14 mouse cellular contexts compared by ENCODE assay signal in the genomic region with DNA sequence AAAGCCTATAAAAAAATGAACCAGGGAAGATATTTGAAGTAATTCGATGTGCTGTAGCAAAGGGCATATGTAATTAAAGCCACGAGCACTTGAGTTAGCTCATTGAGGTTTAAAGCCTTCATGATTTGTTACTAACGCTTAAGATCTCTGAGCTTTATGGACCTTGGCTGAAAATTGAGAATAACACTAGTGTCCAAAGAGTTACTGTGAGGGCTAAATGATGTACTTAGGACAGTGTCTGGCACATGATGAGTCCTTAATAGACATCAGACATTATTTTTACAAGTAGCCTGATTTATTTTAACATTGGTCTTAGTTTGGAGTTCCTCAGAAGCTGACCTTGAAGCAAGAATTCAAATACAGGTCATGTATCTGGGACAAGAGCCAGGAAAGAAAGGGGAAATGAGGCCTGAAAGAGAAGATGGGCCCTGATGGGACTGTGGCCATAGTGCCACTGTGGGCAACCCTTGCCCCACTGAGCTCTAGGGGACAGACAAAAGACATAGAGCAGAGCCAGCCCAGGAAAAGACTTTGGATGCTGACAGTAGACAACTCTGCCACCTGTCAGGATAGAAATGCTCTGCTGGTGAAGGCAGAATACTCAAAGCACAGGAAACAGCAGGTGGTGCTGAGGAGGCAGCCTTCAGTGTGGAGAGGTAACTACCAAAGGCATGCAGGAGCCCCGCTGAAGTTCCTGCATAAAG. TPM values are rescaled to one million over a fixed set of nuclear protein-coding genes. Genes with fewer than 3 reads are reported as not detected.
DNase-seq lines count a peak whose midpoint lies in the region; ATAC-seq and TF ChIP-seq lines count a peak whose summit lies in the region.
"Had no signal": no experiment of that assay in that cellular context is flagged by ENCODE, and none has a peak within 500 bp of the region (broad histone marks: within the 10 kb centered on the region; RNA-seq: fewer than 3 reads in every experiment).

No protein-coding gene starts in this region.

- H3K27me3 ChIP-seq in forebrain, postnatal 0 days (ENCODE audit: insufficient read depth, low read length), result no peaks in the 10 kb centered on the region
- no peaks in the 10 kb centered on the region for H3K27me3 ChIP-seq in forebrain, embryonic 14.5 days (replicated peaks; ENCODE audit: control insufficient read depth, insufficient read depth, low read length)
- no peaks in the 10 kb centered on the region for H3K27me3 ChIP-seq in kidney, embryonic 14.5 days (ENCODE audit: control insufficient read depth, insufficient read depth, low read length)
- no peaks in the 10 kb centered on the region for H3K27me3 ChIP-seq in thymus, adult 2 months (ENCODE audit: control insufficient read depth, insufficient read depth, low read length)
- H3K27me3 ChIP-seq: midbrain, embryonic 13.5 days; neural tube, embryonic 15.5 days; stomach, embryonic 15.5 days had no signal

- DNase-seq in forebrain, postnatal 0 days, result peak; percentile 10
- no peak for DNase-seq in forebrain, embryonic 14.5 days (ENCODE audit: low spot score)
- no peak for DNase-seq in kidney, adult 11 months
- DNase-seq in thymus, postnatal 0 days (ENCODE audit: low spot score), result peak; percentile 25
- DNase-seq in thymus, adult 2 months, result no peak
- no peak for DNase-seq in cerebellum, postnatal 25 days
- no peak for DNase-seq in T-cell, adult 2 months (ENCODE audit: low spot score)

- no peak overlapping the region for H3K4me3 ChIP-seq in forebrain, postnatal 0 days (ENCODE audit: low read depth, low read length)
- no peak overlapping the region for H3K4me3 ChIP-seq in forebrain, embryonic 14.5 days (ENCODE audit: low read depth, low read length)
- no peak overlapping the region for H3K4me3 ChIP-seq in kidney, embryonic 14.5 days (ENCODE audit: low read length)
- H3K4me3 ChIP-seq in thymus, adult 2 months (ENCODE audit: control insufficient read depth, insufficient read depth, low read length), result no peak overlapping the region
- H3K4me3 ChIP-seq: midbrain, embryonic 13.5 days; neural tube, embryonic 15.5 days; stomach, embryonic 15.5 days had no signal

- no peaks in the 10 kb centered on the region for H3K4me1 ChIP-seq in forebrain, postnatal 0 days (ENCODE audit: insufficient read depth)
- no peaks in the 10 kb centered on the region for H3K4me1 ChIP-seq in forebrain, embryonic 14.5 days (ENCODE audit: control insufficient read depth, insufficient read depth, low read length)
- H3K4me1 ChIP-seq in kidney, embryonic 14.5 days (ENCODE audit: control insufficient read depth, insufficient read depth, low read length), result peaks cover 12% of the 10 kb centered on the region; the same call in 1 of the 2 replicates
- H3K4me1 ChIP-seq in thymus, adult 2 months (replicated peaks; ENCODE audit: control insufficient read depth, insufficient read depth, low read length), result no peaks in the 10 kb centered on the region
- H3K4me1 ChIP-seq: midbrain, embryonic 13.5 days; neural tube, embryonic 15.5 days; stomach, embryonic 15.5 days had no signal

- H3K27ac ChIP-seq in forebrain, postnatal 0 days (ENCODE audit: low read depth, low read length), result no peak overlapping the region
- H3K27ac ChIP-seq in forebrain, embryonic 14.5 days (ENCODE audit: low read depth, low read length), result no peak overlapping the region
- H3K27ac ChIP-seq in kidney, embryonic 14.5 days (ENCODE audit: low read depth, low read length), result peak overlapping the region; percentile 42; the same call in 1 of the 2 replicates
- H3K27ac ChIP-seq in thymus, adult 2 months (ENCODE audit: control insufficient read depth, insufficient read depth, low read length), result no peak overlapping the region
- H3K27ac ChIP-seq: midbrain, embryonic 13.5 days; neural tube, embryonic 15.5 days; stomach, embryonic 15.5 days had no signal

- H3K9me3 ChIP-seq in forebrain, postnatal 0 days (ENCODE audit: low read length), result no peaks in the 10 kb centered on the region
- H3K9me3 ChIP-seq in forebrain, embryonic 14.5 days (replicated peaks; ENCODE audit: control insufficient read depth, low read length), result no peaks in the 10 kb centered on the region
- H3K9me3 ChIP-seq in kidney, embryonic 14.5 days (ENCODE audit: control insufficient read depth, low read length), result no peaks in the 10 kb centered on the region
- H3K9me3 ChIP-seq: G1E; midbrain, embryonic 13.5 days; neural tube, embryonic 15.5 days; stomach, embryonic 15.5 days had no signal

- H3K36me3 ChIP-seq in forebrain, postnatal 0 days (ENCODE audit: insufficient read depth), result no peaks in the 10 kb centered on the region
- no peaks in the 10 kb centered on the region for H3K36me3 ChIP-seq in forebrain, embryonic 14.5 days (ENCODE audit: control insufficient read depth, insufficient read depth, low read length)
- no peaks in the 10 kb centered on the region for H3K36me3 ChIP-seq in kidney, embryonic 14.5 days (ENCODE audit: control insufficient read depth, insufficient read depth, low read length)
- H3K36me3 ChIP-seq in thymus, adult 2 months (ENCODE audit: control insufficient read depth, insufficient read depth, low read length), result no peaks in the 10 kb centered on the region
- H3K36me3 ChIP-seq: G1E; midbrain, embryonic 13.5 days; neural tube, embryonic 15.5 days; stomach, embryonic 15.5 days had no signal

- H3K4me2 ChIP-seq in forebrain, postnatal 0 days (ENCODE audit: low read depth), result no peak overlapping the region
- H3K4me2 ChIP-seq in forebrain, embryonic 14.5 days (ENCODE audit: low read length), result no peak overlapping the region
- no peak overlapping the region for H3K4me2 ChIP-seq in kidney, embryonic 14.5 days (replicated peaks; ENCODE audit: low read depth, low read length)
- H3K4me2 ChIP-seq: midbrain, embryonic 13.5 days; neural tube, embryonic 15.5 days; stomach, embryonic 15.5 days had no signal

- 0 out of 2 replicates have a peak, but pooled peaks have one; percentile 25 for TF ChIP-seq CTCF in forebrain, postnatal 0 days (IDR thresholded peaks at IDR 0.05; ENCODE audit: low read depth)
- TF ChIP-seq CTCF in thymus, adult 2 months (IDR thresholded peaks at IDR 0.05; ENCODE audit: borderline replicate concordance, control insufficient read depth, extremely low read depth, insufficient read depth, low read length, poor library complexity), result no peak

- WGBS in forebrain, postnatal 0 days, result 70% methylated on average over 4 of the region's 4 CpGs
- 79% methylated on average over 4 of the region's 4 CpGs for WGBS in forebrain, embryonic 14.5 days
- WGBS in kidney, embryonic 14.5 days, result 34% methylated on average over 4 of the region's 4 CpGs
- WGBS in thymus, adult 2 months, result 79% methylated on average over 4 of the region's 4 CpGs

- H3K9ac ChIP-seq in forebrain, postnatal 0 days, result no peak overlapping the region
- H3K9ac ChIP-seq in forebrain, embryonic 14.5 days (ENCODE audit: low read length), result no peak overlapping the region
- H3K9ac ChIP-seq in kidney, embryonic 14.5 days (ENCODE audit: low read depth, low read length), result no peak overlapping the region
- H3K9ac ChIP-seq: midbrain, embryonic 13.5 days; neural tube, embryonic 15.5 days; stomach, embryonic 15.5 days had no signal

- no peak for TF ChIP-seq POLR2A in thymus, adult 2 months (IDR thresholded peaks at IDR 0.05; ENCODE audit: control insufficient read depth, extremely low read depth, insufficient read depth, low read length, poor library complexity)

- ATAC-seq in forebrain, postnatal 0 days, result no peak
- ATAC-seq in forebrain, embryonic 14.5 days, result no peak
- ATAC-seq in kidney, embryonic 14.5 days (ENCODE audit: low FRiP score, low TSS enrichment), result peak; percentile 72
- ATAC-seq: hindbrain, embryonic 16.5 days; midbrain, embryonic 13.5 days had no signal

RNA-seq across cellular contexts. Expression of a gene that starts 14.1 kb away (rescaled TPM):
- 2.5 and 3.7 TPM in 2 replicates for total RNA-seq in forebrain, postnatal 0 days (2014; rRNA removed)
- polyA plus RNA-seq in forebrain, postnatal 0 days (2015; fragmentation: Nextera tagmentation; extraction: Ambion mirVana), result 1.3 and 1.9 TPM in 2 replicates
- polyA plus RNA-seq in forebrain, embryonic 14.5 days (2014; fragmentation: Nextera tagmentation; extraction: Ambion mirVana), result 0.53 and 0.58 TPM in 2 replicates
- 1.0 and 1.7 TPM in 2 replicates for polyA plus RNA-seq in kidney, embryonic 14.5 days (2014; fragmentation: Nextera tagmentation; extraction: Ambion mirVana)
- 0.62 and 0.66 TPM in 2 replicates for polyA plus RNA-seq in thymus, postnatal 0 days (2015; fragmentation: Nextera tagmentation; extraction: Ambion mirVana)
- 0.32 and 0.35 TPM in 2 replicates for polyA plus RNA-seq in thymus, adult 2 months (2012; rRNA removed)
- total RNA-seq: gastrocnemius, adult 18-20 months had no signal
- polyA plus RNA-seq: G1E had no signal

RNA-seq across cellular contexts. Expression of a gene that starts 38.0 kb away (rescaled TPM):
- total RNA-seq in forebrain, postnatal 0 days (2014; rRNA removed), result 409 and 455 TPM in 2 replicates
- polyA plus RNA-seq in forebrain, postnatal 0 days (2015; fragmentation: Nextera tagmentation; extraction: Ambion mirVana), result 497 and 512 TPM in 2 replicates
- polyA plus RNA-seq in forebrain, embryonic 14.5 days (2014; fragmentation: Nextera tagmentation; extraction: Ambion mirVana), result 532 and 544 TPM in 2 replicates
- 319 and 404 TPM in 2 replicates for polyA plus RNA-seq in kidney, embryonic 14.5 days (2014; fragmentation: Nextera tagmentation; extraction: Ambion mirVana)
- polyA plus RNA-seq in thymus, postnatal 0 days (2015; fragmentation: Nextera tagmentation; extraction: Ambion mirVana), result 205 and 225 TPM in 2 replicates
- polyA plus RNA-seq in thymus, adult 2 months (2012; rRNA removed), result 13.9 and 15.6 TPM in 2 replicates

Comparison
In these comparisons a context has a peak if more than half of its experiments do, and no peak if none do; other contexts are left out.
1. DNase-seq: peak in forebrain, postnatal 0 days (single experiment) and thymus, postnatal 0 days (single experiment); none in forebrain, embryonic 14.5 days (single experiment), kidney, adult 11 months (single experiment), thymus, adult 2 months (single experiment), cerebellum, postnatal 25 days (0 of 2) and T-cell, adult 2 months (single experiment).
2. RNA of a gene that starts 38.0 kb away (polyA plus RNA-seq): 532 to 544 TPM in forebrain, embryonic 14.5 days, 497 to 512 TPM in forebrain, postnatal 0 days, 319 to 404 TPM in kidney, embryonic 14.5 days and 205 to 225 TPM in thymus, postnatal 0 days; 13.9 to 15.6 TPM in thymus, adult 2 months; every median in the first group is over 10 times any median in the second.